Mouse (Mus musculus) thymus, adult 2 months (tissue): Measurements from ENCODE around the gene Strbp.
A peak's percentile ranks its signal among the peaks of the same experiment; 100 is the strongest.

Source experiments
- CTCF ChIP-seq: fragments of 200-500 bp; IDR thresholded peaks from 2 replicates; pipeline ENCODE4 v1.5.1; 2012; ENCODE audit warnings: mild to moderate bottlenecking, control low read depth, low read length, moderate library complexity, borderline replicate concordance; ENCODE audit not compliant: control insufficient read depth, poor library complexity, insufficient read depth; ENCODE audit errors: extremely low read depth
- POLR2A ChIP-seq: fragments of 200-500 bp; IDR thresholded peaks from 2 replicates; pipeline ENCODE4 v1.6.1; 2012; ENCODE audit warnings: mild to moderate bottlenecking, low read length, control low read depth, moderate library complexity; ENCODE audit not compliant: control insufficient read depth, poor library complexity, insufficient read depth; ENCODE audit errors: extremely low read depth

- TF ChIP-seq CTCF: no peak
- TF ChIP-seq POLR2A: peak; percentile 82
Measured at GRCm38 (mm10) chr2:37703230-37703954, at the start of gene Strbp.
